Mouse (Mus musculus) cerebellum, adult 2 months (tissue): ENCODE measurements at regions not wholly inside any gene's neighbourhood (a gene's known extent, or its start where the extent isn't known, plus 50 kb on each side); places are given as distances from the start of the nearest gene placed in this dataset.

Experiments
- CTCF ChIP-seq: fragments of 200-500 bp; IDR thresholded peaks from 2 replicates; pipeline ENCODE4 v1.5.1; 2011; ENCODE audit warnings: low read depth, mild to moderate bottlenecking, control low read depth, low read length, moderate library complexity, borderline replicate concordance; ENCODE audit not compliant: insufficient read depth
- POLR2A ChIP-seq: fragments of 200-500 bp; IDR thresholded peaks from 2 replicates; pipeline ENCODE4 v1.6.1; 2011; ENCODE audit warnings: low read length, control low read depth, borderline replicate concordance; ENCODE audit not compliant: insufficient read depth

DNA sequence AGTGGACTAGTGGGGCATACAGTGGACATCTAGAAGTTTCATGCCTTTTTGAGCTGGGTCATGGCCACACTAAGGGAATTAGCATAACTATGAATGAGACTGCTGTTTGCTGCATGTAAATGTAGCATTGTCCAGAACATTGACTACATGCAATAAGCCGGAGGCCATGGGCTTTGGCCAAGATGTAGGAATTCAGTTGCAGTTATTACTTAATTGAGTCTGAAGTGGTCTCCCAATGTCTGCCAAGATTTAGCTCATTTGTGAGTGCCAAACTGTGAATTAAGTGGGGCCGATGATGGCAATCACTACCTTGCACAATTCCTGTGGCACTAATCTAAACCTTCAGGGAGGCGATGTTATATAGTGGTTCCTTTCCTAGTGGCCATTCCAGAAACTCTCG, 196.6 kb upstream of the Foxq1 start:
- TF ChIP-seq CTCF (no peak), POLR2A (no peak)
